Mouse (Mus musculus): ENCODE measurements around the gene Caps2. TPM values are rescaled to one million over a fixed set of nuclear protein-coding genes. Genes with fewer than 3 reads are reported as not detected.
"Not testable (repeated sequence)": the region's sequence is repeated elsewhere in the genome, so short reads cannot be mapped to it uniquely, and the experiment has no call there.

Gene Caps2
- polyA plus RNA-seq, 1 experiment from 2014 or later: 0.07 TPM

DNA sequence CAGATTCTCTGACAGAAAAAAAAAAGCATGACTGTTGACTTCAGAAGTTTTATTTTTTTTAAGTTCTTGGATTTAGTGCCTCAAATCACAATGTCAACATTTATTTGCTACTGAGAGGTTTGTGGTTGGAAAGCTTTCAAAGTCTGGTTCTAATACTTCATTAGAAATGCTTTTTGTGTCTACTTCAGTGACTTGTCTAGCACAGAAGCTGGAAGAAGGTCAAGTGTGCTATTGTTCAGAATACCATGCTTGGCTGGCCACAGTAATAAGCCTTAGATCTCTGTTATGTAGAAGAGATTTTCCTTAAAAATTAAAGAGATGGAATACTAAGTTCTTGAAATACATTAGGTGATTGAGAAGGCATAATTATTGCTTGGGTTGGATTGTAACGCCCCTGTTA, 63.7 kb downstream of the Caps2 start:
- WGBS (ENCODE audit: insufficient replicate concordance): 42% methylated on average over 1 of the region's 1 CpGs
- no peak for ATAC-seq

GRCm38 (mm10) chr10:112229091-112229843, 65.8 kb downstream of the Caps2 start:
- not testable (repeated sequence) for ATAC-seq; H3K27ac ChIP-seq; H3K27me3 ChIP-seq (replicated peaks); H3K4me1 ChIP-seq; H3K9me3 ChIP-seq (replicated peaks); H3K4me3 ChIP-seq; H3K9ac ChIP-seq; H3K4me2 ChIP-seq; H3K36me3 ChIP-seq
- 56% methylated on average over 6 of the region's 6 CpGs for WGBS (ENCODE audit: insufficient replicate concordance)

More for the DNA sequence above, 63.7 kb downstream of the Caps2 start:
- H3K27me3 ChIP-seq (replicated peaks): no peaks in the 10 kb centered on the region
- no peak overlapping the region for H3K4me2 ChIP-seq
- no peak overlapping the region for H3K4me3 ChIP-seq
- no peaks in the 10 kb centered on the region for H3K36me3 ChIP-seq
- no peaks in the 10 kb centered on the region for H3K9me3 ChIP-seq (replicated peaks)
- no peak overlapping the region for H3K27ac ChIP-seq
- no peaks in the 10 kb centered on the region for H3K4me1 ChIP-seq
- no peak overlapping the region for H3K9ac ChIP-seq

GRCm38 (mm10) chr10:112232733-112233132, 69.3 kb downstream of the Caps2 start:
- WGBS (ENCODE audit: insufficient replicate concordance): 21% methylated on average over 1 of the region's 1 CpGs
- H3K9me3 ChIP-seq (replicated peaks); H3K27me3 ChIP-seq (replicated peaks); H3K9ac ChIP-seq; H3K36me3 ChIP-seq; H3K4me1 ChIP-seq; H3K4me3 ChIP-seq; H3K4me2 ChIP-seq; ATAC-seq; H3K27ac ChIP-seq: not testable (repeated sequence)

GRCm38 (mm10) chr10:112235396-112235940, 72.0 kb downstream of the Caps2 start:
- ATAC-seq; H3K36me3 ChIP-seq; H3K9ac ChIP-seq; H3K9me3 ChIP-seq (replicated peaks); H3K4me2 ChIP-seq; H3K27me3 ChIP-seq (replicated peaks); H3K4me3 ChIP-seq; H3K27ac ChIP-seq; H3K4me1 ChIP-seq: not testable (repeated sequence)
- WGBS (ENCODE audit: insufficient replicate concordance): 75% methylated on average over 5 of the region's 5 CpGs

- Histone ChIP-seq H3K4me2 (no peak overlapping the region), H3K9me3 (replicated peaks) (no peaks in the 10 kb centered on the region), H3K4me3 (no peak overlapping the region), H3K4me1 (no peaks in the 10 kb centered on the region), H3K27ac (no peak overlapping the region), H3K9ac (no peak overlapping the region), H3K36me3 (no peaks in the 10 kb centered on the region), H3K27me3 (replicated peaks) (no peaks in the 10 kb centered on the region)
- WGBS (ENCODE audit: insufficient replicate concordance): 67% methylated on average over 2 of the region's 2 CpGs
- no peak for ATAC-seq
Measured at GRCm38 (mm10) chr10:112248273-112248672, 84.9 kb downstream of the Caps2 start.

- WGBS (ENCODE audit: insufficient replicate concordance): 72% methylated on average over 3 of the region's 3 CpGs
- no peak for ATAC-seq
- H3K4me3 ChIP-seq: no peak overlapping the region
- H3K9ac ChIP-seq: no peak overlapping the region
- no peak overlapping the region for H3K27ac ChIP-seq
- H3K9me3 ChIP-seq (replicated peaks): no peaks in the 10 kb centered on the region
- no peaks in the 10 kb centered on the region for H3K4me1 ChIP-seq
- no peaks in the 10 kb centered on the region for H3K36me3 ChIP-seq
- no peaks in the 10 kb centered on the region; the same call in 1 of the 2 replicates for H3K27me3 ChIP-seq (replicated peaks)
- H3K4me2 ChIP-seq: no peak overlapping the region
Measured at GRCm38 (mm10) chr10:112263467-112263866, 100.0 kb downstream of the Caps2 start.

Other genes starting within 250 kb of the Caps2 start
- gene Krr1, start 191.0 kb upstream of the Caps2 start, polyA plus RNA-seq (2016; fragmentation: Nextera tagmentation; extraction: Ambion mirVana): 37.1 and 40.0 TPM in 2 replicates
- gene Glipr1, start 161.0 kb upstream of the Caps2 start, polyA plus RNA-seq (2016; fragmentation: Nextera tagmentation; extraction: Ambion mirVana): 6.3 and 6.9 TPM in 2 replicates
- gene Glipr1l1, start 103.4 kb upstream of the Caps2 start, polyA plus RNA-seq (2016; fragmentation: Nextera tagmentation; extraction: Ambion mirVana): not detected in 2 replicates
- gene Glipr1l2, start 80.3 kb upstream of the Caps2 start, polyA plus RNA-seq (2016; fragmentation: Nextera tagmentation; extraction: Ambion mirVana): not detected in 2 replicates
- gene Glipr1l3, start 3.3 kb upstream of the Caps2 start, polyA plus RNA-seq (2016; fragmentation: Nextera tagmentation; extraction: Ambion mirVana): not detected in 2 replicates
- gene Kcnc2, start 107.5 kb downstream of the Caps2 start, polyA plus RNA-seq (2016; fragmentation: Nextera tagmentation; extraction: Ambion mirVana): 0.07 TPM in 1 of 2 replicates, not detected in the other

All from liver, embryonic 12.5 days (tissue).